Mouse (Mus musculus) embryonic facial prominence, embryonic 14.5 days (tissue): ENCODE data around the gene Spata2l. TPM values are rescaled to one million over a fixed set of nuclear protein-coding genes. Genes with fewer than 3 reads are reported as not detected.

Experiments used
- ATAC-seq: fragments of 200-750 bp; cut with Nextera tagmentation; 2 replicates; pipeline ENCODE4 v1.8.0; 2017; ENCODE audit warnings: low read depth, moderate number of reproducible peaks, moderate TSS enrichment
- DNase-seq: peaks from one replicate; pipeline ENCODE4 v3.0.0-alpha.2; 2015; ENCODE audit warnings: low spot score
- H3K27ac ChIP-seq: fragments of 300-500 bp; sonication (generic); replicated peaks from 2 replicates; pipeline ENCODE4 v1.5.1; 2014; ENCODE audit warnings: low read depth, mild to moderate bottlenecking, low read length, moderate library complexity
- H3K27me3 ChIP-seq: fragments of 300-500 bp; sonication (generic); replicated peaks from 2 replicates; pipeline ENCODE4 v1.6.1; 2014; ENCODE audit warnings: low read length; ENCODE audit not compliant: control insufficient read depth, insufficient read depth
- H3K36me3 ChIP-seq: fragments of 300-500 bp; sonication (generic); 2 replicates; pipeline ENCODE4 v1.6.1; 2014; ENCODE audit warnings: low read length, mixed read lengths; ENCODE audit not compliant: control insufficient read depth, insufficient read depth
- H3K4me1 ChIP-seq: fragments of 300-500 bp; sonication (generic); 2 replicates; pipeline ENCODE4 v1.6.1; 2014; ENCODE audit warnings: antibody characterized with exemption, low read length; ENCODE audit not compliant: control insufficient read depth, insufficient read depth
- H3K4me2 ChIP-seq: fragments of 300-500 bp; sonication (generic); 2 replicates; pipeline ENCODE4 v1.6.1; 2014; ENCODE audit warnings: low read depth, mild to moderate bottlenecking, low read length, moderate library complexity, mixed read lengths
- H3K4me3 ChIP-seq: fragments of 300-500 bp; sonication (generic); 2 replicates; pipeline ENCODE4 v1.5.1; 2014; ENCODE audit warnings: low read depth, mild to moderate bottlenecking, low read length
- H3K9ac ChIP-seq: fragments of 300-500 bp; sonication (generic); 2 replicates; pipeline ENCODE4 v1.6.1; 2014; ENCODE audit warnings: low read depth, mild to moderate bottlenecking, low read length, moderate library complexity, mixed read lengths
- H3K9me3 ChIP-seq: fragments of 300-500 bp; sonication (generic); 2 replicates; pipeline ENCODE4 v1.6.1; 2016; ENCODE audit warnings: low read length; ENCODE audit not compliant: control insufficient read depth
- WGBS: fragments of 180-500 bp; shearing (Covaris S2); extraction: QIAGEN DNeasy Blood & Tissue Kit; methylation state at CpG from one replicate; pipeline ENCODE4 v1.1.7; 2014; 5-methylcytosine and 5-hydroxymethylcytosine counted together
- polyA plus RNA-seq: library from polyadenylated mRNA; unstranded; fragments of >200 nt; fragmentation: Nextera tagmentation; extraction: Ambion mirVana; gene quantifications from 2 replicates; pipeline ENCODE4 v1.2.1, GENCODE M21; 2014

The Spata2l gene
- polyA plus RNA-seq, 1 experiment from 2014 or later = 4.9 TPM

DNA sequence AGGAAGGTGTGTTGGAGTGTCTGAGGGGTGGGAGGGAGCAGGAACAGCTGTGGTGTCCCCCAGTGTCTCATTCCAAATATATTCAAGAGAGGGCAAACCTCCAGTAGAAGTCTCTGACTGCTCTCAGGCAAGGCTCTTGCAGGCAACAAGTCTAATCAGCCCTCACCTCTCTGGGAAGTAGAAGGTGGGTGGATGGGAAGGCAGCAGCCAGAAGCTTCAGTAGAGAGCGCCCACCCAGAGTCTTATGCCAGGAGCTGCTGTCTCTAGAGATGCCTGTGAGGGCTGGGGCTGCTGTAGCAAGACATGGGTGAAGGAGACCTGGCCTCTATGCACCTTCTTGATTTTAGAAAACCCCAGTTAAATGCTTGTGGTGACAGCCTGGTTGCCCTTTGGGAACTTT is 7.6 kb downstream of the Spata2l start:
- H3K27ac ChIP-seq = no peak overlapping the region
- DNase-seq (no peak), ATAC-seq (no peak)
- H3K4me2 ChIP-seq = no peak overlapping the region
- WGBS = 86% methylated on average over 1 of the region's 1 CpGs
- no peak overlapping the region for H3K4me3 ChIP-seq
- no peak overlapping the region for H3K9ac ChIP-seq
- H3K9me3 ChIP-seq = no peaks in the 10 kb centered on the region
- H3K4me1 ChIP-seq = peaks cover 8% of the 10 kb centered on the region
- H3K36me3 ChIP-seq = peaks cover 32% of the 10 kb centered on the region
- no peaks in the 10 kb centered on the region for H3K27me3 ChIP-seq

DNA sequence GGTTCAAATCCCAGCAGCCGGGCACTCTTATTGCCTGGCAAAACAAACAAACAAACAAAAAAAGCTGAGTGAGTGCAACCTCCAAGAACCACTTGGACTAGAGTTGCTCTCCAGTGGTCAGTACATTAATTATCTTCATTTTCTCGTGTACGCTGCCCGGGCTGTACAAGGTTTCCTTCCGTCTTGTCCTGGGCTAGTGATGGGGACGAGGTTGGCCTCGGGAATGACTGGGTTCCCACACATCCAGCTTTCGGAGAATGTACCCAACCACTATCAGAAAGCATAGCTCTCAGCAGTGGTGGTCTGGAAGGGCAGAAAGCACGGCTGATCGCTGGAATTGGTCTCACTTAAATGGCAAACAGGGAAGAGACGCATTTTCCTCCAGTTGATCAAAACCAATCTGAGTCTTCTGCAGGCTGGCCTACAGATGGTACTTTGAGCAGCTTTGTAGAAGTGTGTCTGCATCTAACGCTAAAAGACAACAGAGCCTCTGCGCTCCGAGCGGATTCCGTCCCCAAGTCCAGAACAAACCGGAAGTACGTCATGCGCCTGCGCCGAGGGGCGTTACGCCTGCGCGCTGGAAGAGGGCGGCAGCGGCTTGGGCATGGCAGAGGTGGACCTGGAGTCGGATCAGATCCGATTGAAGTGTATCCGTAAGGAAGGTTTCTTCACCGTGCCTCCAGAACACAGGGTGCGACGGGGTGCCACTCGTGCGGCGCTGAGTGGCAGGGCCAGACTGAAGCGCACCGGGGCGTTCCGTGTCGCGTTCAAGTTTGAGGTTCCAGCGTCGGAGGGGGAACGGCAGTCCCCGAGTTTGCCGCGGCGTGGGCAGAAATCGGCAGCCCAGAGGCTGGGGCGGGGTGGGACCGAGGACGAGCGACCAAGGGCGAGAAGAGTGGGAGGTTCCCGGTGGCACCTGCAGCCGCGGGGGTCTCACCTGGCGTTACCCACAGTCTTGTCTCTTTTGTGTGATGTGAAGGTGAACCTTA is 11.5 kb downstream of the Spata2l start, which contains the start of gene Cdk10:
TSS of gene Cdk10 (plus strand) at position 565 of the 989 bp plus-strand sequence.
- ATAC-seq (peak; percentile 93), DNase-seq (peak; percentile 95)
- H3K4me3 ChIP-seq = peak within 1 kb of the TSS; percentile 85
- peaks cover 8% of the 10 kb centered on the region for H3K4me1 ChIP-seq
- H3K27me3 ChIP-seq = no peaks in the 10 kb centered on the region
- H3K27ac ChIP-seq = peak within 1 kb of the TSS; percentile 89
- H3K9ac ChIP-seq = peak within 1 kb of the TSS; percentile 92
- WGBS = 3% methylated on average over 51 of the region's 59 CpGs
- H3K36me3 ChIP-seq = peaks cover 32% of the 10 kb centered on the region
- H3K9me3 ChIP-seq = no peaks in the 10 kb centered on the region
- H3K4me2 ChIP-seq = peak within 1 kb of the TSS; percentile 81

DNA sequence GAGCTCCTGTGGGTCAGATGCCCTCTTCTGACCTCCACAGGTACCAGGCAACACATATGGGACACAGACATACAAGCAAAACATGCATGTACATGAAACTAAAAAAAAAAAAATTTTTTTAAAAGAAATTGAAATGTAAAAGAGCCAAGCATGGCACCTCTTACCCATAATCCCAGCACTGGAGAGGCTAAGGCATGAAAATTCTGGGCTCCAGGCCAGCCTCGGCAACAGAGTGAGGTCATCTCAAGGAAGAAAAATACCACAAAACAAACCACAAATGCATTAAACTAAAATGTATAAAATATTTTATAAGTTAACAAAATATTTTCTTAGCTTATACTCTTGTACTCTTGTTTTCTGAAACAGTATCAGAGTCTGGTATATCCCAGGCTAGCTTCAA is 15.1 kb downstream of the Spata2l start:
- no peaks in the 10 kb centered on the region for H3K36me3 ChIP-seq
- H3K4me2 ChIP-seq = no peak overlapping the region
- DNase-seq = peak; percentile 33
- peaks cover 8% of the 10 kb centered on the region for H3K4me1 ChIP-seq
- no peak overlapping the region for H3K9ac ChIP-seq
- H3K4me3 ChIP-seq = no peak overlapping the region
- H3K9me3 ChIP-seq = no peaks in the 10 kb centered on the region
- H3K27me3 ChIP-seq = no peaks in the 10 kb centered on the region
- ATAC-seq = no peak
- no peak overlapping the region for H3K27ac ChIP-seq
- whole genome bisulfite sequencing = 74% methylated on average over 1 of the region's 1 CpGs

DNA sequence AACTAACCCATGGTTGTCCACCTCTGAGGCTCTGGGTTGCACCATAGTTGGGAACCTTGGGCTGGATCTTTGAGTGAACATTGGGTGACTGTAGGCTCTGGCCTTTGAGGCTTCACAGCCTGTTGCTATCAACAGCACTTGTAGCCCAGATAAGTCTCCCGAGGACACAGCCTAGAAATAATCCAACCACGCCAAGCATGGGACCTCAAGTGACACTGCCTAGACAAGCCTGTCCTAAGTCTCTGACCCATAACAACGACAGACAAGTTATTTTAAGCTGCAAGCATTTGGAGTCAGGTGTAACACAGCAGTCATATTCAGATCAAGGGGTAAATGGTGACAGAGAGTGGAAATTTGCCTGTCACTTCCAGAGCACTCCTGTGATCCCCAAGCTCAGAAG is 20.6 kb downstream of the Spata2l start:
- Histone ChIP-seq H3K9me3 (no peaks in the 10 kb centered on the region), H3K9ac (no peak overlapping the region), H3K4me3 (no peak overlapping the region), H3K4me2 (no peak overlapping the region), H3K27ac (no peak overlapping the region), H3K4me1 (peaks cover 13% of the 10 kb centered on the region), H3K27me3 (no peaks in the 10 kb centered on the region), H3K36me3 (no peaks in the 10 kb centered on the region)
- DNase-seq (no peak), ATAC-seq (no peak)
- WGBS = 70% methylated on average over 3 of the region's 3 CpGs

DNA sequence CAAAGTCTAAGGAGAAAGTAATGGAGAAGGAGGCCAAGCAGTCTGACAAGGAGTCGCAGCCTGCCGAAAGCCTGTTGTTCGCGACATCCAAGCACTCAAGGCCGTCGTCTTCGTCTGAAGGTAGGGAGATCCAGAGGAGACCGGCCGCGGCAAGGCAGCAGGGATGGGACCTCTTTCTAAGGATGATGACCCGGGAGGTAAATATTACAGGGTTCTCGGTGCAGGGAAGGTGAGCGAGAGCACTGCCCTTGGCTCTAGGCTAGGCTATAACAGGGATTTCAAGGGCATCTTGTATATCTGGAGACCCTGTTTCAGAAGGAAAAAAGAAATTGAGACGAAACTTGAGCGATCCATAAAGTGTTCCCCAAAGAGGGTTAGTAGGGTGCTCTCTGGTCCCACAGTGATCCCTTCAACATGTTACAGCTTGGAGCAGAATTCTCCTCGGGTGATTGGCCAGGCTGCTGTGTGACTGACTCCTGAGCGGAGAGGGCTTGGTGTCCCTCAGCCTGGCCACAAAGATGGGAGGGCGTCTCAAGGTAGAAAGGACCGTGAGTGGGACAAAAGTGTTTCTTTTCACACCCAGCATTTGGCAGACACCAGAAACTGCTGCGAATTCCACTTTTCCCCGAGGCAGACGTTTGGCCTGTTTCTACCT is 22.8 kb downstream of the Spata2l start:
- H3K27ac ChIP-seq = no peak overlapping the region; the same call in 1 of the 2 replicates
- H3K9ac ChIP-seq = peak overlapping the region; percentile 95
- peak overlapping the region; percentile 78 for H3K4me2 ChIP-seq
- H3K4me1 ChIP-seq = peaks cover 13% of the 10 kb centered on the region
- H3K4me3 ChIP-seq = peak overlapping the region; percentile 93
- ATAC-seq = peak; percentile 35
- no peaks in the 10 kb centered on the region for H3K27me3 ChIP-seq
- 19% methylated on average over 22 of the region's 22 CpGs for WGBS
- DNase-seq = no peak
- no peaks in the 10 kb centered on the region for H3K9me3 ChIP-seq
- peaks cover 21% of the 10 kb centered on the region for H3K36me3 ChIP-seq

DNA sequence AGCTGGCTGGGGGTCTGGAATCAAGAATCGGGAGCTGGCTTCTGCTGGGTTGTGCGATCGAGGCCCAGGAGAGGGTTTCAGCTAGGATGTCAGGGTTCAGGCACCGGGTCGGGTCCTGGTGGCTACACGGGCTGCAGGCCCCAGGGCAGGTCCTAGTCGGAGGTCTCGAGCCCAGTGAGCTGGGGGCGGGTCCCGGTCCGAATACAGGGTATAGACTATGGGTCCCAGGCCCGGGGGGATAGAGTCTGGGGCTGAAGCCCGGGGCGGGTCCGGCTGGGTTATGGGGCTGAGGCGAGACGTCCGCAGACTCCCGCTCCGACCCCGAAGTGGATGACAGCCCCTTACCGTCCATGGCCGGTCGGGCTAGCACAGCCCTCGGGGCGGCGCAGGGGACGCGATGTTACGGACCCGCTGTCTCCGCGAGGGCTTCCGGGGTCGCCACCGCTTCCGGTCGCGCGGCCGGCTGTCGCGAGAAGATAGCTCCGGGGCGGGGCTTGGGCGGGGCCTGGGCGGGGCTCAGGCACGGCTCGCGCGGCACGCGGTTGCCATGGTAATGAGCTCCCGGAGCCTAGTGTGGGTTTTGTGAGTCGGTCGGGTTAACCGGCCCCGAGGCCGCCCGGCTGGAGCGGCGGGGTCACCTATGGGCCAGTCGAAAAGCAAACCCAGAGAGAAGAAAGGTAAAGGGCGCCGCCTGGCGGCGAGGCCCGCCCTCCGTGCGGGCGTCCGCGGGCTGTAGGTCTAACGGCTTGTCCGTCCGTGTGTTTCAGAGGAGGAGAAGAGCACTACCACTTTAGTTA is 23.5 kb downstream of the Spata2l start, which contains the start of the genes Chmp1a and Spata33:
TSS of gene Chmp1a (minus strand) at position 443 of the 797 bp plus-strand sequence.
TSS of gene Spata33 (plus strand) at position 512 of the 797 bp plus-strand sequence.
- Histone ChIP-seq H3K9ac (peak within 1 kb of the TSS; percentile 95), H3K4me3 (peak within 1 kb of the TSS; percentile 93), H3K4me2 (peak within 1 kb of the TSS; percentile 78), H3K27ac (no peak within 1 kb of the TSS; the same call in 1 of the 2 replicates), H3K27me3 (no peaks in the 10 kb centered on the region), H3K36me3 (peaks cover 29% of the 10 kb centered on the region), H3K4me1 (peaks cover 13% of the 10 kb centered on the region), H3K9me3 (no peaks in the 10 kb centered on the region)
- DNase-seq (peak; percentile 95), ATAC-seq (peak; percentile 93)
- under 1% methylated on average over 42 of the region's 76 CpGs for whole genome bisulfite sequencing

DNA sequence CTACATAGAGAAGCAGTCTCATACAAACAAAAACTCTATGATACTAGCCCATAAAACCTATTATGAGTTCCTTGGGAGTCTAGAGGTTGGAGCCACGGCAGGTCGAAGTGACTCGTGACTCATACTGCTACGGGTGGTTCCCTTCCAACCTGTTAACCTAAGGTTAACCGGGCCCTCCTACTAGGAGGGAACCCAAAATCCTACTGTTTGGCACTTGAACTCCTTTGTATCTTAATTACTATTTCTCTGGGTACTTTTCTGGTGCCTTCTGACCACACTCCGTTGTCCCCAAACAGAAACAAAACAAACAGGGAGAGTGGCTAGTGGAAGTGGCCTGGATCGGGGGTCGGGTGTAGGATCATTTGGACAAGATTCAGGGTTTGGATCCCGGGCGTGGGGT is 24.2 kb downstream of the Spata2l start:
- Histone ChIP-seq H3K4me3 (peak overlapping the region; percentile 93), H3K9me3 (no peaks in the 10 kb centered on the region), H3K4me1 (peaks cover 13% of the 10 kb centered on the region), H3K4me2 (peak overlapping the region; percentile 78), H3K27ac (no peak overlapping the region; the same call in 1 of the 2 replicates), H3K36me3 (peaks cover 34% of the 10 kb centered on the region), H3K9ac (peak overlapping the region; percentile 95), H3K27me3 (no peaks in the 10 kb centered on the region)
- DNase-seq (no peak), ATAC-seq (no peak)
- 49% methylated on average over 10 of the region's 10 CpGs for WGBS

DNA sequence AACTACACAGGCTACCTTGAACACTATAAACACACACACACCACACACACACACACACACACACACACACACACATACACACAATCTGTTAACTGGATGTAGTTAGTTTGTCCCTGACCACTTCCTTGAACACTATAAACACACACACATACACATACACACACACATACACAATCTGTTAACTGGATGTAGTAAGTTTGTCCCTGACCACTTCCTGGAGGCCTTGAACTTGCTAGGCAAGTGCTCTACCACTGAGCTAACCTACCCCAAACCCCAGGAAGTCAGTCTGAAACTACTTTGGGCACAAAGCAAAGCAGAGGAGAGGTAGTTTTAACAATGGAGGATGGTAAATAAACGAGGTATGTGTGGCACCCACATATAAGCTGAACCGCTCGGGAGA is 32.5 kb downstream of the Spata2l start:
- DNase-seq = no peak
- H3K27me3 ChIP-seq = no peaks in the 10 kb centered on the region

More for the DNA sequence above, 32.5 kb downstream of the Spata2l start:
- H3K36me3 ChIP-seq = peaks cover 29% of the 10 kb centered on the region
- 85% methylated on average over 3 of the region's 3 CpGs for WGBS
- H3K4me1 ChIP-seq = no peaks in the 10 kb centered on the region
- H3K9me3 ChIP-seq = no peaks in the 10 kb centered on the region
- H3K4me2 ChIP-seq = no peak overlapping the region
- no peak overlapping the region for H3K27ac ChIP-seq
- H3K9ac ChIP-seq = no peak overlapping the region
- ATAC-seq = no peak
- no peak overlapping the region for H3K4me3 ChIP-seq
